Mouse (Mus musculus) myocyte (in vitro differentiated cells): ENCODE results near the gene Zfp799. TPM values are rescaled to one million over a fixed set of nuclear protein-coding genes. Genes with fewer than 3 reads are reported as not detected.

Experiments
- H3K27me3 ChIP-seq: one replicate; pipeline ENCODE4 v1.6.1; 2011; ENCODE audit not compliant: control insufficient read depth, insufficient read depth, insufficient read length
- H3K36me3 ChIP-seq: one replicate; pipeline ENCODE4 v1.6.1; 2011; ENCODE audit not compliant: control insufficient read depth, insufficient read depth
- H3K4me2 ChIP-seq: one replicate; pipeline ENCODE4 v1.6.1; 2011; ENCODE audit warnings: low read depth, control low read depth
- H3K4me3 ChIP-seq: one replicate; pipeline ENCODE4 v1.5.1; 2011; ENCODE audit warnings: mild to moderate bottlenecking, control low read depth, moderate library complexity
- H3K79me2 ChIP-seq: one replicate; pipeline ENCODE4 v1.6.1; 2011; ENCODE audit not compliant: control insufficient read depth, insufficient read depth
- H3ac ChIP-seq: one replicate; pipeline ENCODE4 v1.6.1; 2011; ENCODE audit not compliant: control insufficient read depth, insufficient read length
- CEBPB ChIP-seq: IDR thresholded peaks from 2 replicates; pipeline ENCODE4 v1.6.1; 2011; ENCODE audit warnings: mild to moderate bottlenecking, moderate library complexity; ENCODE audit not compliant: poor library complexity, insufficient read depth, severe bottlenecking
- E2F4 ChIP-seq: IDR thresholded peaks from one replicate; pipeline ENCODE4 v1.6.1; 2011; ENCODE audit warnings: mild to moderate bottlenecking, control low read depth, moderate library complexity; ENCODE audit not compliant: insufficient read depth
- MAX ChIP-seq: IDR thresholded peaks from one replicate; pipeline ENCODE4 v1.6.1; 2011; ENCODE audit warnings: low read depth, mild to moderate bottlenecking, control low read depth
- MYOD1 ChIP-seq, 3 experiments: IDR thresholded peaks; one replicate each; pipeline ENCODE4 v1.6.1; 2011; ENCODE audit warnings: control low read depth in 2 of 3, low read depth in 2 of 3, mild to moderate bottlenecking in 2 of 3, moderate library complexity in 1 of 3; ENCODE audit not compliant: insufficient read length in 2 of 3, control insufficient read depth in 1 of 3
- MYOG ChIP-seq, 3 experiments: IDR thresholded peaks; one replicate each; pipeline ENCODE4 v1.6.1; 2011; ENCODE audit warnings: control low read depth in 2 of 3, low read depth in 2 of 3, mild to moderate bottlenecking in 2 of 3; ENCODE audit not compliant: insufficient read length in 2 of 3, control insufficient read depth in 1 of 3, insufficient read depth in 1 of 3
- POLR2A ChIP-seq: IDR thresholded peaks from one replicate; pipeline ENCODE4 v1.6.1; 2011; ENCODE audit warnings: low read depth, mild to moderate bottlenecking, control low read depth, moderate library complexity; ENCODE audit not compliant: insufficient read length
- POLR2AphosphoS2 ChIP-seq: IDR thresholded peaks from one replicate; pipeline ENCODE4 v1.6.1; 2011; ENCODE audit warnings: low read depth, control low read depth; ENCODE audit not compliant: insufficient read length
- REST ChIP-seq: IDR thresholded peaks from one replicate; pipeline ENCODE4 v1.6.1; 2011; ENCODE audit warnings: mild to moderate bottlenecking, control low read depth, moderate library complexity; ENCODE audit not compliant: insufficient read depth, insufficient read length
- SRF ChIP-seq: IDR thresholded peaks from one replicate; pipeline ENCODE4 v1.6.1; 2011; ENCODE audit warnings: low read depth; ENCODE audit not compliant: control insufficient read depth, insufficient read length
- TCF12 ChIP-seq: IDR thresholded peaks from one replicate; pipeline ENCODE4 v1.6.1; 2011; ENCODE audit warnings: mild to moderate bottlenecking, control low read depth; ENCODE audit not compliant: poor library complexity, insufficient read depth, severe bottlenecking
- TCF3 ChIP-seq: IDR thresholded peaks from one replicate; pipeline ENCODE4 v1.6.1; 2011; ENCODE audit warnings: low read depth, control low read depth; ENCODE audit not compliant: insufficient read length
- USF1 ChIP-seq: IDR thresholded peaks from one replicate; pipeline ENCODE4 v1.6.1; 2011; ENCODE audit warnings: low read depth, mild to moderate bottlenecking, control low read depth, moderate library complexity
- polyA plus RNA-seq: library from polyadenylated mRNA; unstranded; fragments of >200 nt; fragmentation: generic; extraction: Trizol; gene quantifications from one replicate; pipeline ENCODE4 v1.2.1, GENCODE M21; 2012; ENCODE audit warnings: missing spikeins

Zfp799 gene
- polyA plus RNA-seq, 1 experiment = 1.4 TPM

DNA sequence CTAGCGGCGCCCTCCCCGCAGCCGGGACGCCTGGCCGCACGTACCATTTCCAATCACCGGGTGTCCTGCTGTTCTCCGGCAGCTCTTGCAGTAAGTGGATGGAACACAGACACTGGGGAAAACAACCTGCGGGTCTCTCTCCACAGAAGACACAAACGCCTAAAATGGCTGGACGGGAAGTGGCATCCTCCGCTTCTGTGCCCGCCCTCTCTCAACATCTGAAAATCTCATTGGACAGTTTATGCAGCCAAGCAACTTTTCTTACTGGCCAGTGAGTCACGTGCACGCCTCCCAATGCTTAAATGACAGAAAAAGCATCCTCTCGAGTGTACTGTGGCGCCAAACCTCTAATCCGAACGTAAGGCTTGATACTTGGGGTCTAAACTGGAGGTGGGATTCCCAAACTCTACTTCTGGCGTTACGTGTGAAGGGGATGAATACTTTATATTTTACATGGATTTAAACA is 41.9 kb downstream of the Zfp799 start, which contains the start of gene Zfp871:
Gene Zfp871, minus strand, starts transcription at position 194 of the 466 bp plus-strand sequence.
- peak within 1 kb of the TSS; percentile 61 for H3K4me3 ChIP-seq

DNA sequence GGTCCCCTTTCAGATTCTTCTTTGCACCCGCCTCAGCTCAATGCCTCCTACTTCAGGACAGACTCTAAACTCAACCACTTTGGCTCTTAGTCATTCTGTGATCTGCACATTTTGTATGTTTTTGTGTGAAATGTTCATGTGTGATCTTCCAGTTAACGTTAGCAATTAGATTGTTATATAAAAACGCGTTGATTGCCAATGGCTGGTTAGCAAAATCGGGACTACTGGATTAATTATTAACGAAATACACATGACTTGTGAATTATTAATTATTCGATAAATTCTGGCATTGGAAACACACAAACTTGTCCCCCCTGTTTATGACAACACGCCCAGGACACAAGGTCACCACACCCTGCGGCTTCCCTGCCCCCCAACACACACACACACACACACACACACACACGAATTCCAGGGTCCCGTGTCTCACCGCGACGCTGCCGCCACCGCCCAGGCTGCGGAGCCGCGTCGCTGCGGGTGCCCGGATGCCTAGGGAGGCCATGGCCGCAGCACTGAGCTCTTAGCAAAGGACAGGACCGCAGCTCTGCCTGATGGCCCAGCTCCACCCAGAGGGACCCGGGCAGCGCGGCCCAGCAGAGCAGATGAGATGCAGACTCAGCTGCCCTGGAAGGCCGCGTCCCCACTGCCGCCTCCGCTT is 42.5 kb downstream of the Zfp799 start:
- Histone ChIP-seq H3K4me2 (peak overlapping the region; percentile 85), H3ac (peak overlapping the region; percentile 97), H3K27me3 (no peaks in the 10 kb centered on the region), H3K79me2 (peaks cover 51% of the 10 kb centered on the region), H3K4me3 (peak overlapping the region; percentile 61), H3K36me3 (peaks cover 6% of the 10 kb centered on the region)
- peak in 1 of 3 experiments; percentile 1 for TF ChIP-seq MYOD1 (IDR thresholded peaks at IDR 0.05; ENCODE audit: control insufficient read depth in 1 of 3, insufficient read length in 2 of 3, low read depth in 2 of 3)
- no peak for TF ChIP-seq MYOG (IDR thresholded peaks at IDR 0.05; ENCODE audit: control insufficient read depth in 1 of 3, insufficient read depth in 1 of 3, insufficient read length in 2 of 3, low read depth in 2 of 3)

More for the DNA sequence above, 41.9 kb downstream of the Zfp799 start, which contains the start of gene Zfp871:
- Histone ChIP-seq H3K27me3 (peaks cover 1% of the 10 kb centered on the region), H3ac (peak within 1 kb of the TSS; percentile 97), H3K36me3 (peaks cover 6% of the 10 kb centered on the region), H3K79me2 (peaks cover 45% of the 10 kb centered on the region), H3K4me2 (peak within 1 kb of the TSS; percentile 91)
- no peak for TF ChIP-seq CEBPB
- TF ChIP-seq REST = no peak
- TF ChIP-seq TCF12 = no peak
- peak; percentile 95 for TF ChIP-seq SRF
- TF ChIP-seq POLR2AphosphoS2 = peak; percentile 76
- TF ChIP-seq USF1 = peak; percentile 99
- TF ChIP-seq TCF3 = no peak
- no peak for TF ChIP-seq MAX
- peak; percentile 84 for TF ChIP-seq E2F4
- TF ChIP-seq MYOG (IDR thresholded peaks at IDR 0.05; ENCODE audit: control insufficient read depth in 1 of 3, insufficient read depth in 1 of 3, insufficient read length in 2 of 3, low read depth in 2 of 3) = no peak
- TF ChIP-seq POLR2A = peak; percentile 67
- no peak for TF ChIP-seq MYOD1 (IDR thresholded peaks at IDR 0.05; ENCODE audit: control insufficient read depth in 1 of 3, insufficient read length in 2 of 3, low read depth in 2 of 3)

DNA sequence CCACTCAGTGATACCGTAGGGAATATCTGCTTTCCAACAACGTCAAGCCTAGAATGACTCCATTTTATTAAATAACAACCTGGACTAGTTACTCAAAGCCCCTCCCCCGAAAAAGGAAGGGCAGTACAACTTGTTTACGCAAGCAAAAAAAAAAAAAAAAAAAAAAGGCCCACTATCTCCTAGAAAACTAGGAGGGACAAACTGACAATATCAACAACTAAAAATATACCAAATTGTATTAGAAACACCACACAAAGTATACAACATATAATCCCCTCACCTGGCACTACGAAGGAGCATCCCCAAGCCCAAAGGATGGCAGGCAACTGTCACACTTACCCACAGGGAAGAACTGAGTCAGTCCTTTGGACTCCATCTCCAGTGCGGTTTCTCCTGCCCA is 43.1 kb downstream of the Zfp799 start:
- peaks cover 6% of the 10 kb centered on the region for H3K36me3 ChIP-seq
- H3K79me2 ChIP-seq = peaks cover 57% of the 10 kb centered on the region
- H3ac ChIP-seq = peak overlapping the region; percentile 97
- TF ChIP-seq SRF = no peak
- no peak for TF ChIP-seq CEBPB
- no peak for TF ChIP-seq E2F4
- TF ChIP-seq USF1 = no peak
- no peak for TF ChIP-seq TCF3
- peak overlapping the region; percentile 85 for H3K4me2 ChIP-seq
- no peaks in the 10 kb centered on the region for H3K27me3 ChIP-seq
- H3K4me3 ChIP-seq = peak overlapping the region; percentile 61

DNA sequence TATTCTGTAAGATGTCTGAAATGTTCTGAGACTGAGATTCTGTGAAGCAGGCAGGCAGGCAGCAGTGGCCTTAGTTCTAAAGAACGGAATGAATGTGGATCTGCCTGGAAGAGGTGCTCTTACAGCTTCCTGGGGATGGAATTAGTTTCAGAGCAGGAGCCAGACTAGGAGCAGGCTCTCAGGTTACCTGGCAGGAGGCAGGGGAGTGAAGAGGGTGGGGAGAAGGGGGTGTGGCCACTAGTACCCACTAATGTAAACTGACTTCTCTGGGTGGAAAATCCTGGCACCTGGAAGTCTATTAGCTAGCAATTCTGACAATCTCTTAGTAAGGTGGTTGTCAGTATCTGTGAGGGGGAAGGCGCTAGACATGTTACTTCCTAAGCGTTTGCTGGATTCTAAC is 44.4 kb downstream of the Zfp799 start:
- no peak overlapping the region for H3K4me2 ChIP-seq
- H3K36me3 ChIP-seq = peaks cover 9% of the 10 kb centered on the region
- no peaks in the 10 kb centered on the region for H3K27me3 ChIP-seq
- peaks cover 70% of the 10 kb centered on the region for H3K79me2 ChIP-seq
- no peak overlapping the region for H3K4me3 ChIP-seq
- TF ChIP-seq POLR2A (no peak), SRF (no peak), MYOG (IDR thresholded peaks at IDR 0.05; ENCODE audit: control insufficient read depth in 1 of 3, insufficient read depth in 1 of 3, insufficient read length in 2 of 3, low read depth in 2 of 3) (no peak), REST (no peak), TCF12 (no peak), CEBPB (no peak), MYOD1 (IDR thresholded peaks at IDR 0.05; ENCODE audit: control insufficient read depth in 1 of 3, insufficient read length in 2 of 3, low read depth in 2 of 3) (no peak), E2F4 (no peak), USF1 (no peak), POLR2AphosphoS2 (no peak), MAX (no peak), TCF3 (no peak)
- no peak overlapping the region for H3ac ChIP-seq

DNA sequence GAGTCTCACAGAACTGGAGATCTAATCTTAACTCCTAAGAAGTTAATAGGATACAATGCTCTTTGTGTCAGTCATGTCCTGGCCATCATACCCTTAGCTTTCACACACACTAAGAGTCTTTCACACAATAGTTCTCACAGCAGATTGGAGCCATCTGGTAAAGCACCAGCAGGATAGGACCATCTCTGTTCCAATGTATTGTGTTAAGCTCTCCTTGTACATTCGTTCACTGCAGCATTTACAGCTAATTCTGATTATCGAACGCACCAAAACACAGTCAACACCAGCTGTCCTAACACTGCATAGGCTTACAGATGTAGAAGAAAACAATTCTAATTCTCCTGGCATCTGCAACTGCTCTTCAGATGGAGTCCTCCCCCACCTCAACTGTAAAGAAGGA is 52.5 kb downstream of the Zfp799 start:
- Histone ChIP-seq H3K27me3 (no peaks in the 10 kb centered on the region), H3K36me3 (peaks cover 67% of the 10 kb centered on the region), H3ac (no peak overlapping the region), H3K79me2 (peaks cover 57% of the 10 kb centered on the region), H3K4me3 (no peak overlapping the region), H3K4me2 (no peak overlapping the region)
- TF ChIP-seq REST (no peak), CEBPB (no peak), TCF12 (no peak), POLR2A (no peak), MAX (no peak), USF1 (no peak), TCF3 (no peak), MYOG (IDR thresholded peaks at IDR 0.05; ENCODE audit: control insufficient read depth in 1 of 3, insufficient read depth in 1 of 3, insufficient read length in 2 of 3, low read depth in 2 of 3) (no peak), MYOD1 (IDR thresholded peaks at IDR 0.05; ENCODE audit: control insufficient read depth in 1 of 3, insufficient read length in 2 of 3, low read depth in 2 of 3) (no peak), POLR2AphosphoS2 (no peak), SRF (no peak), E2F4 (no peak)
